Mouse (Mus musculus) cerebellum, postnatal 14 days (tissue): Measurements from ENCODE around the gene Rims1.

Experiments
- DNase-seq, 2 experiments: peaks; one replicate each; pipeline ENCODE4 v3.0.0; 2021; ENCODE audit warnings: mixed read lengths in 2 of 2

Rims1 gene

GRCm38 (mm10) chr1:22805726-22806625 is at the start of gene Rims1:
TSS of gene Rims1 (minus strand) at chr1:22805994.
- peak; percentile 83 to 88 for DNase-seq

DNA sequence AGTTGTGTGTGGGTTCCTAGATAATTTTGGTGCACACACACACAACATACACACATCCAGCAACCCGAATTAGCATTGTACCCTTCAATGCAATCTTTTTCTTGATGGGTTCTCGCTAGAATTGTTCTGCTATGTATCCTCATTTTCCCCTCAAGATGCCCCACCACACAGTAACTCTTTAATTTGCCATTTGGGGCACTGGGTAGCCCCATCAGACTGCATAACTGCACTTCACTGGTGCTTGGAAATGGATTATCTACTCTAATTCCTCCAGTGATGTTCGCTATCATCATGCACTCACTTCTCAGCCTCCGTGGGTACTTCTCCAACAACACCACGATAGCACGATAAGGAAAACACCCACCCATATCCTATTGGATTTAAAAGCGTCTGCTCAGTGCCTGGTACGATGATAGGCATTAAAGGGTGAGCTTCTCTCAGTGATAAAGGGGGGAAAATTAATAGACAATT is 867 bp upstream of the Rims1 start:
- DNase-seq: peak in 1 of 2 experiments; percentile 6

DNA sequence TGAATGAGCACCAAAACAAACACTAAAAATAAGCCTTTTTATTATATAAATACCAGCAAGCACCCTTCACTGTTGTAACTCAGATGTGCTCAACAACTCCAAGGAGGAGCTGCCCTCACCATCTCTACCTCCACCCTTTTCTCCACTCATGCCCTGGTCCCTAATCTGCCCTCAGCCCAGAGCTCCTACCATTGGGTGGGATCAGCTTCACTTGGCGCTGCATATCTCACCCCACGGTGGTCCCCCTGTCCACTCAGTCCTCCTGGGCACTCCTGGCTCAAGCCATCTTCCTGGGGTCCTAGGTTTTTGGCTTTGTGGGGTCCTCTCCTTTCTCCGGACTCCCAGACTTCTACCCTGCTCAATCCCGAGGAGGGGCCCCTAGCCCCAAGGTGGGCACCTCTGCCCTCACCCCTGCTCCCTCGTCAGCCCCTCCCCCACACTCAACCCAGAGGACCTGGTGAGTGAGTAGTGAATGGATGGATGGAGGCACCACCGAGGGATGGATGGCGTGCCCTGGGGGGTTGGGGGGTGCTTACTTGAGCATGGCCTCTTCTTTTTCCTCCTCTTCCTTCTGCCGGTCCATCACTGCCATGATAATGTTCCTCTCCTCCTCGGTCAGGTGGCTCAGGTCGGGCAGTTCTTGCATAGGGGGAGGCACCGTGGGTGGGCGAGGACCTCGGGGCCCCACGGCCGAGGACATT is 619 bp downstream of the Rims1 start:
- DNase-seq: peak; percentile 72 to 75

- peak in 1 of 2 experiments; percentile 8 for DNase-seq
Observed at GRCm38 (mm10) chr1:22804148-22804885, 1.5 kb downstream of the Rims1 start.

DNA sequence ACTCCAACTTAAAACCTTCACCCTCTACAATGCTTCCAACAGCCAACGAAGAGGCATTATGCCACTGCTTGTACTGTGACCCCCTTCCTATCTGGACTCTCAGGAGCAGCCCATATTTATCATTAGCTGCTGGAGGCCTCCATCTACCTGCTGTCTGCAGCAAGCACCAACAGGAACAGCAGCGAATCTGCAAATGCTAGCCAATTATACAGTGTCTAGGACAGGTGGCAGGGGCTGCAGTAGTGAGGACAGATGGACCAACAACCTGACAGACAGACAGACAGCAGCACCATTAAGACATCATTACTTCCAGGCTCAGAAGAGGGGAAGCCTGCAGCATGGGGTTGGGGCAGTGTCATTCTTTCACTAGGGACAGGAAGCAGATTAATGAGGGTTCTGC is 2.3 kb downstream of the Rims1 start:
- peak; percentile 56 for DNase-seq

DNA sequence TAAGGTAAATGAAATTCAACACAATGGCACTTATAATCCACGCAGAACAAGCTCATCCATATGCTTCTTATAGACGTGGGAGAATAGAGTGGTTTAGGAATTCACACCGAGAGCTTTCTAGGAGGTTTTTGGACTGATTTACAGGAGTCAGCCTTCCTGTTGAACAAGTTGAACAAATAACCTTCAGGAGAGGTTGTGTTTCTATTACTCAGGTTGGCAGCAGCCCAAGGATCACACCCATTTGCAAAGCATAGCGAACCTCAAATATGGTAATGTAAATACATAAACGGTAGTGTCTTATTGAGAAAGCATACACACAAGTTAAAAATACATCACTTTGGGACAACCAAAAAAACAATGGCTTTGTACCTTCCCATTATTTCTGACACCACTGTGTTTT is 5.5 kb downstream of the Rims1 start:
- no peak for DNase-seq

- no peak for DNase-seq
Observed at GRCm38 (mm10) chr1:22797091-22797490, 8.7 kb downstream of the Rims1 start.

GRCm38 (mm10) chr1:22789391-22789909 is 16.3 kb downstream of the Rims1 start:
- DNase-seq: peak in 1 of 2 experiments; percentile 38

DNA sequence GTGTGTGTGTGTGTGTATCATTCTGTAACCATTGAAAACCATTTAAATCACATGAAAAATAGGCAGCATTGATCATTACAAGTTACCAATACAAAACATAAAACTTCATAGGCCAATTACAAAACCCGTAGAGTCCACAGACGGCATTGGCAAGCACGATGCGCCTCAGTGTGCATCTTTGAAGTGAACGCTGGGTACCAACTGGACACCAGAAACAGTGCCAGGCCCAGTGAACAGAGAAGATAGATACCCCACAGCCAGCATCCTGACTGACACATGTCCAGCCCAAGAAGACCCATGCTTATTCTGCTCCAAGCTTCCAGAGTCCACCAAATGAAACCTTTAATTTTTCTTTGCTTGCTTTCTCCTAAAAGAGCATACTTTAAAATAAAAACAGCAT is 18.2 kb downstream of the Rims1 start:
- DNase-seq: peak; percentile 84 to 92

GRCm38 (mm10) chr1:22770530-22771254 is 35.1 kb downstream of the Rims1 start:
- DNase-seq: no peak

GRCm38 (mm10) chr1:22763376-22763775 is 42.4 kb downstream of the Rims1 start:
- DNase-seq: no peak

DNA sequence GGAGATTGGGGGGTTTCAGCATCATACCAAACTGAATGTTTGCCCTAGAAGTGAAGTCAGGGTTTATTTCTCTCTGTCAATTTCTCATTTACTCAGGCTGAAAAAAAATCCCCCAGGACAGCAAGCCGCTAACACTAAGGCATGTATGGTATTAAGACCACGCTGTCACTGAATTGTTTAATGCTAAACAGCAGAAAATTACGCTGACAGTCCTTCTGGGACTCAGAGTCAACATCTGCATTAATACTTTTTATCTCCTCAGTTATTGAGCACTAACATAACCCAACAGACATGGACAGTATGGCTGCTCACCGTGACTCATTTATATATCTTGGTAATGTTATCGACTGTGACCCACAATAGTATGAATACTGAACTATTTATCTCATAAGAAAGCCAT is 43.0 kb downstream of the Rims1 start:
- DNase-seq: no peak

DNA sequence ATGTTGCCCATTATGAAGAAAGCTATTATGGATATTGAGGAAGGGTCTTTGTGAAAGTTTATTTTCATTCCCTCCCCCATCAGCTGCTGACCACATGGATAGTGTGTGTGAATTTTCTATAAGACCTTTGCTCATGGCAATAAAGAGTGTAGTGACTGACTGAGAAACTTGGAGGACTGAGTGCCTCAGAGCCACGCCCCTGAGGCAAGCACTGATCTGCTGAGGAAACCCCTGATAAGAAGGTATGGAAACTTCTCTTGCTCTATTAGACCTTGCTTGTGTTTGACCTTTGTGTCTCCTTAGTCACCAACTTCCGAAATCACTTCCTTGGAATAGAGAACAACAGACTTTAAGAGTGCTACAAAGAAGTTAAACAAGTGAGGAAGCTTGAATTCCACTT is 55.3 kb downstream of the Rims1 start:
- DNase-seq: no peak

GRCm38 (mm10) chr1:22744655-22745054 is 61.1 kb downstream of the Rims1 start:
- no peak for DNase-seq

DNA sequence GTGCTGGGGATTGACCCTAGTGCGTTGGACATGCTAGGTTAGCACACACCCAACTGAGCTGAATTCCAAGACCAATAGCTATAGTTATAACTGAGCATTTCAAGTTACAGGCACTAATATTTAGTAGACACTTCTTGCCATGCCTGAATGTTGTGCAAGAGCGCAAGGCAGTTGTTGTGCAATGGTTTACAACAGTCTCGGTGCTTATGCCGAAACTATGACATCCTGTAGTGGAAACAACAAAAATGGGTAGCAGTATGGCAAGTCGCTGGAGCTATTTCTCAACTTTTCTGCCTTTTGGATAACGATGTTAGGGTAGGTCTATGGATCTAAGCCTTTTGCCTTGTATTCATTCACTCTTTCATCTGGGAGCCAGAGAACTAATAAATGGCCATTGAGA is 68.3 kb downstream of the Rims1 start:
- no peak for DNase-seq

GRCm38 (mm10) chr1:22734429-22734828 is 71.4 kb downstream of the Rims1 start:
- no peak for DNase-seq

GRCm38 (mm10) chr1:22733281-22733680 is 72.5 kb downstream of the Rims1 start:
- no peak for DNase-seq

- DNase-seq: no peak
Observed at GRCm38 (mm10) chr1:22728207-22728606, 77.6 kb downstream of the Rims1 start.

- DNase-seq: no peak
Observed at GRCm38 (mm10) chr1:22721706-22722105, 84.1 kb downstream of the Rims1 start.

DNA sequence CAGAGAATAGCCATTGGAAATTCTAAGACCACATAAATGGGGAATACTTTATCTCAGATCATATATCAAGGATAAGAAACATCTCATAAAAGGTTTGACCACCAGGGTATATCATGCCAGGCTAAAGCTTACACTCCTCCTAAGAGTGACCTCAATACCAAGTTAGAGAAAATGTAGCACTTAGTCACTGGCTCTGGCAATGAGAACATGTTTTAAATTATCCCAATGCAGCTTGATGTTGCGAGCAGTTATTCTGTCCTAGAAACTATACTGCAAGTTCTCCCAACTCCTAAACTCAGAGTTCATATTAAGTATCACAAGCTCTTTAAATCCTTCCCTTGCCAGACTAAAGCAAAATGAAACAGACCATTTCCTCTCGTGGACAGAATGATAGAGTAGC is 85.1 kb downstream of the Rims1 start:
- no peak for DNase-seq

GRCm38 (mm10) chr1:22709461-22709860 is 96.3 kb downstream of the Rims1 start:
- peak; percentile 24 to 54 for DNase-seq

GRCm38 (mm10) chr1:22695046-22695445 is 110.7 kb downstream of the Rims1 start:
- DNase-seq: no peak
